Mouse (Mus musculus) forebrain, postnatal 0 days (tissue): Measurements from ENCODE around the gene Mapk1. TPM values are rescaled to one million over a fixed set of nuclear protein-coding genes. Genes with fewer than 3 reads are reported as not detected.
A peak's percentile ranks its signal among the peaks of the same experiment; 100 is the strongest.

Experiments used
- ATAC-seq: fragments of 200-750 bp; cut with Nextera tagmentation; 2 replicates; pipeline ENCODE4 v1.8.0; 2017; ENCODE audit warnings: mild to moderate bottlenecking, moderate library complexity
- DNase-seq: peaks from one replicate; pipeline ENCODE4 v3.0.0-alpha.2; 2015
- H3K27ac ChIP-seq: fragments of 300-500 bp; sonication (generic); 2 replicates; pipeline ENCODE4 v1.5.1; 2014; ENCODE audit warnings: low read depth, mild to moderate bottlenecking, antibody characterized with exemption, low read length, moderate library complexity, mixed read lengths
- H3K27me3 ChIP-seq: fragments of 300-500 bp; sonication (generic); 2 replicates; pipeline ENCODE4 v1.6.1; 2014; ENCODE audit warnings: mild to moderate bottlenecking, low read length, mixed read lengths; ENCODE audit not compliant: insufficient read depth
- H3K36me3 ChIP-seq: fragments of 300-500 bp; sonication (generic); 2 replicates; pipeline ENCODE4 v1.6.1; 2014; ENCODE audit warnings: mild to moderate bottlenecking, moderate library complexity; ENCODE audit not compliant: insufficient read depth
- H3K4me1 ChIP-seq: fragments of 300-500 bp; sonication (generic); 2 replicates; pipeline ENCODE4 v1.6.1; 2014; ENCODE audit warnings: antibody characterized with exemption; ENCODE audit not compliant: insufficient read depth
- H3K4me2 ChIP-seq: fragments of 300-500 bp; sonication (generic); 2 replicates; pipeline ENCODE4 v1.6.1; 2014; ENCODE audit warnings: low read depth, mild to moderate bottlenecking, moderate library complexity
- H3K4me3 ChIP-seq: fragments of 300-500 bp; sonication (generic); 2 replicates; pipeline ENCODE4 v1.5.1; 2014; ENCODE audit warnings: low read depth, low read length, mixed read lengths
- H3K9ac ChIP-seq: fragments of 300-500 bp; sonication (generic); 2 replicates; pipeline ENCODE4 v1.6.1; 2014; ENCODE audit warnings: mild to moderate bottlenecking
- H3K9me3 ChIP-seq: fragments of 300-500 bp; sonication (generic); 2 replicates; pipeline ENCODE4 v1.6.1; 2016; ENCODE audit warnings: low read length
- CTCF ChIP-seq: sonication (generic); IDR thresholded peaks from 2 replicates; pipeline ENCODE4 v1.5.1; 2016; ENCODE audit warnings: antibody characterized with exemption, control low read depth, low read depth
- WGBS: fragments of 180-500 bp; shearing (Covaris S2); extraction: QIAGEN DNeasy Blood & Tissue Kit; methylation state at CpG from one replicate; pipeline ENCODE4 v1.1.7; 2014; 5-methylcytosine and 5-hydroxymethylcytosine counted together
- polyA plus RNA-seq: library from polyadenylated mRNA; unstranded; fragments of >200 nt; fragmentation: Nextera tagmentation; extraction: Ambion mirVana; gene quantifications from 2 replicates; pipeline ENCODE4 v1.2.1, GENCODE M21; 2015
- total RNA-seq: library from RNA; depleted of rRNA; stranded (reverse); fragments of >200 nt; gene quantifications from 2 replicates; pipeline ENCODE4 v1.2.3, GENCODE M21; 2014

Gene Mapk1
- total and polyA plus RNA-seq, 2 experiments from 2014 or later: 207 to 231 TPM

GRCm38 (mm10) chr16:17044320-17044719, 61.1 kb downstream of the Mapk1 start:
- no peak for DNase-seq
- Histone ChIP-seq H3K9me3 (no peaks in the 10 kb centered on the region), H3K27ac (no peak overlapping the region), H3K27me3 (no peaks in the 10 kb centered on the region), H3K4me1 (no peaks in the 10 kb centered on the region), H3K4me3 (no peak overlapping the region), H3K4me2 (no peak overlapping the region), H3K9ac (no peak overlapping the region), H3K36me3 (peaks cover 41% of the 10 kb centered on the region)
- 68% methylated on average over 3 of the region's 3 CpGs for WGBS
- TF ChIP-seq CTCF: no peak
- no peak for ATAC-seq

- TF ChIP-seq CTCF: no peak
Measured at GRCm38 (mm10) chr16:17045287-17045686, 62.1 kb downstream of the Mapk1 start.

GRCm38 (mm10) chr16:17049886-17050285, 66.7 kb downstream of the Mapk1 start:
- H3K9me3 ChIP-seq: no peaks in the 10 kb centered on the region
- H3K36me3 ChIP-seq: peaks cover 13% of the 10 kb centered on the region
- whole genome bisulfite sequencing: 91% methylated on average over 1 of the region's 1 CpGs
- DNase-seq (no peak), ATAC-seq (no peak)
- no peak for TF ChIP-seq CTCF
- no peak overlapping the region for H3K9ac ChIP-seq
- no peak overlapping the region for H3K4me3 ChIP-seq
- no peaks in the 10 kb centered on the region for H3K27me3 ChIP-seq
- H3K4me1 ChIP-seq: 0 out of 2 replicates have a peak, but pooled peaks cover 2% of the 10 kb centered on the region
- H3K4me2 ChIP-seq: no peak overlapping the region
- H3K27ac ChIP-seq: no peak overlapping the region

More at GRCm38 (mm10) chr16:17045287-17045686, 62.1 kb downstream of the Mapk1 start:
- Histone ChIP-seq H3K27ac (no peak overlapping the region), H3K4me1 (no peaks in the 10 kb centered on the region), H3K9me3 (no peaks in the 10 kb centered on the region), H3K9ac (no peak overlapping the region), H3K4me2 (no peak overlapping the region), H3K4me3 (no peak overlapping the region), H3K36me3 (peaks cover 33% of the 10 kb centered on the region), H3K27me3 (no peaks in the 10 kb centered on the region)
- WGBS: 23% methylated on average over 3 of the region's 3 CpGs
- ATAC-seq (no peak), DNase-seq (no peak)

GRCm38 (mm10) chr16:17052087-17052486, 68.9 kb downstream of the Mapk1 start:
- Histone ChIP-seq H3K4me2 (no peak overlapping the region), H3K4me1 (0 out of 2 replicates have a peak, but pooled peaks cover 8% of the 10 kb centered on the region), H3K4me3 (no peak overlapping the region), H3K27me3 (no peaks in the 10 kb centered on the region), H3K9me3 (no peaks in the 10 kb centered on the region), H3K27ac (no peak overlapping the region), H3K36me3 (peaks cover 9% of the 10 kb centered on the region), H3K9ac (no peak overlapping the region)
- 78% methylated on average over 7 of the region's 7 CpGs for WGBS
- ATAC-seq (no peak), DNase-seq (no peak)
- TF ChIP-seq CTCF: no peak

- H3K9me3 ChIP-seq: no peaks in the 10 kb centered on the region
- ATAC-seq: no peak; the same call in 1 of the 2 replicates
- WGBS: 44% methylated on average over 3 of the region's 3 CpGs
- no peak for DNase-seq
- no peaks in the 10 kb centered on the region for H3K27me3 ChIP-seq
- no peak overlapping the region for H3K9ac ChIP-seq
- no peak for TF ChIP-seq CTCF
- H3K4me1 ChIP-seq: 0 out of 2 replicates have a peak, but pooled peaks cover 8% of the 10 kb centered on the region
- no peak overlapping the region for H3K27ac ChIP-seq
- H3K4me2 ChIP-seq: no peak overlapping the region
- no peaks in the 10 kb centered on the region; the same call in none of the 2 replicates for H3K36me3 ChIP-seq
- H3K4me3 ChIP-seq: no peak overlapping the region
Measured at GRCm38 (mm10) chr16:17053903-17054302, 70.7 kb downstream of the Mapk1 start.

- Histone ChIP-seq H3K4me1 (0 out of 2 replicates have a peak, but pooled peaks cover 8% of the 10 kb centered on the region), H3K9ac (no peak overlapping the region), H3K9me3 (no peaks in the 10 kb centered on the region), H3K4me3 (no peak overlapping the region), H3K27me3 (no peaks in the 10 kb centered on the region), H3K36me3 (no peaks in the 10 kb centered on the region), H3K4me2 (no peak overlapping the region), H3K27ac (peak overlapping the region; percentile 67; the same call in 1 of the 2 replicates)
- WGBS: 15% methylated on average over 3 of the region's 3 CpGs
- peak; percentile 77 for DNase-seq
- no peak for TF ChIP-seq CTCF
- peak; percentile 86 for ATAC-seq
Measured at GRCm38 (mm10) chr16:17055584-17055983, 72.4 kb downstream of the Mapk1 start.

GRCm38 (mm10) chr16:17062338-17062737, 79.2 kb downstream of the Mapk1 start:
- Histone ChIP-seq H3K4me2 (no peak overlapping the region), H3K4me1 (no peaks in the 10 kb centered on the region), H3K4me3 (no peak overlapping the region), H3K27ac (no peak overlapping the region), H3K9me3 (no peaks in the 10 kb centered on the region), H3K9ac (no peak overlapping the region), H3K36me3 (no peaks in the 10 kb centered on the region), H3K27me3 (no peaks in the 10 kb centered on the region)
- no peak for DNase-seq
- no peak for ATAC-seq
- no peak for TF ChIP-seq CTCF
- 62% methylated on average over 1 of the region's 1 CpGs for WGBS
